Mouse (Mus musculus) gastrocnemius, postnatal 25 days (tissue): ENCODE results near the gene Pik3r2. TPM values are rescaled to one million over a fixed set of nuclear protein-coding genes. Genes with fewer than 3 reads are reported as not detected.

Source experiments
- DNase-seq: peaks from one replicate; pipeline ENCODE4 v3.0.0; 2022
- microRNA-seq, 2 experiments: library from miRNA; unstranded; fragments of <30 nt; microRNA quantifications; one replicate each; pipeline ENCODE4 v1.2.0; 2021; ENCODE audit warnings: borderline replicate concordance in 2 of 2
- total RNA-seq, 2 experiments: library from RNA; stranded (reverse); gene quantifications; 1 replicate in 1 of 2; 2 replicates in 1 of 2; pipeline ENCODE4 v1.2.3; 2021

Pik3r2 gene
- total RNA-seq, 2 experiments from 2014 or later = 13.1 to 18.7 TPM

DNA sequence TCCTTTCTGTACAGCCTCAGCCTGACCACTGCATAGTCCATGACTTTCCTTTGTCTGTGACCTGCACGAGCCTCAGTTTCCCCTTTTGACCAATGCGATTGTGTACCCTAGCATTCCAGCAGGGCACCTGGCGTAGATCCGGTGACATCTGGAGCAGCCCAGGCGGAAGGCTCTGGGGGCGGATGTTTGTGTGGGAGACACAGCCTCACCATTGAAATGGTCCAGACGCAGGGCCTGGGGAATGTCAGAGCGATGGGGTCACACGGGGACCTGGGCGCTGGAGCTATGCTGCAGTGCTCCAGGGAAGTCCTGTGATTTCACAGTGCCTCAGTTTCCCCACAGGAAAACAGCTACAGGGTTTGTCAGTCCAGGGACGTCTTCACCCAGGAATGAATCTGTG lies 34.3 kb downstream of the Pik3r2 start:
- DNase-seq = no peak

DNA sequence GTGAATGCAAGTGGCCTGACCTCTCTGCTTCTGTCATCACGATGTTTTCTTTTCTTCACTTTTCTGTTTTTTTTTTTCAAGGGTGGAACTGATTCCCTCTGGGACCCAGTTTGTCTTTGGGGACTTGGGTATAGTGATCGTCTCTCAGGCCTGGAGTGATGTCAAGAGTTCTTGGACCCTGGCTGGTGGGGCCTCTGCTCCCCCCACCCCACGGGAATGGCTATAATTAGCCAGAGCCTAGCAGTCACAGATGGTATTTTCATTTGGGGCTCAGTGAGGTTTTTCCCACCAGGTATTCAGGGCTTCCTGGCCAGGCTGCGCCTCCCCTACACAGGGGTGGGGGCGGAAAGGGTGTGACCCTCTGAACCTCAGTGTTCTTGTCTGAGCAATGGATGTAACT lies 34.9 kb downstream of the Pik3r2 start:
- DNase-seq = peak; percentile 26

DNA sequence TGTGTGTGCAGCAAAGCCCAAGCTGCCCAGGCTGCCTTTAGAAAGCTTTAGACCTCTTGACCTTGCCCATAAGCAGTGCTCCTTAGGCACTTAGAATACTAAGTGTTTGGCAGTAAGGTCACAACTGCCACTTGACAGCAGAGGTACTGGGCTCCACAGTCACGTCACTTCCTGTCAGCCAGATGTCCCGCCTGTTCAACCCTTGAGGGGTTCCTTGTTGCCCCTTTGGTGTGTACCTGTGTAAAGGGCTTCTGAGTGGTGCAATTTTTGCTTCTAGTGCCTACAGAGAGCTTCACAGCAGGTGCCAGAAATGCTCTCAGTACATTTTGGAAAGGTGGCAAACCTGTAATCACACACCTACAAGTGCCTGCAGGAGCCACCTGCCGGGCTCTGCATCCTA lies 38.3 kb downstream of the Pik3r2 start:
- no peak for DNase-seq

DNA sequence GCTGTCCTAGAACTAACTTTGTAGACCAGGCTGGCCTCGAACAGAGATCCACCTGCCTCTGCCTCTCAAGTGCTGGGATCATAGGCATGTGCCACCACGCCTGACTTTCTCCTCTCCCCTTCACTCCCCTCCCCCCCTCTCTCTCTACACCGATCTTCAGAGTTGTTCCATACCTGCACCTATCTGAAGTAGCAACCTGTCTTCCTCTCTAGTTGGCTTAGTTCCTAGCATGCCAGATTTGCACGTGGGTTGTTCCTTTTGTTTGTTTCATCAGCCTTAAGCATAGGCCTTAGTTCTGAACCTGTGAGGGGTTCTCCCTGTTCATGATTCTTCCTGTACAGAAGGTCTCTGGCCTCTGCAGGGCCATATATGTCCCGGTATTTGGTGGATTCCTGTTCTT lies 38.8 kb downstream of the Pik3r2 start:
- no peak for DNase-seq

DNA sequence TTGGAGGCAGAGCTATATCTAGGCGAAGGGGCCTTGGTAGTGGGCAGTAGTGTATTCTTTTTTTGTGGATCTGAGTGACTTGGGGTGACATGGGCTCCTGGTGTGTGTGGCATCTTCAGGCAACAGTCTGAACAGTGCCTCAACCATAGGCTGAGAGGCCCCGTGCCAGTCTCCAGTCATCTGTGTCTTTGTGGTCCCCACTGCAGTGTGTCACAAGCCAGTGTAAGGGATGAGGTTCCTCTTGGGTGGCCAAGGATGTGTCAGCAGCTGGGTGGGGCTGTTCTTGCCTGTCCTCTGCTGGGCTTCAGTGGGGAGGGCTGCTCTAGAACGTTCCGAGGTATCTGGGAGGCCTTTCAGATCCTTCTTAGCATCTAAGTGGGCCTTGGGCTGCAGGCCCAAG lies 45.6 kb downstream of the Pik3r2 start:
- DNase-seq = no peak

DNA sequence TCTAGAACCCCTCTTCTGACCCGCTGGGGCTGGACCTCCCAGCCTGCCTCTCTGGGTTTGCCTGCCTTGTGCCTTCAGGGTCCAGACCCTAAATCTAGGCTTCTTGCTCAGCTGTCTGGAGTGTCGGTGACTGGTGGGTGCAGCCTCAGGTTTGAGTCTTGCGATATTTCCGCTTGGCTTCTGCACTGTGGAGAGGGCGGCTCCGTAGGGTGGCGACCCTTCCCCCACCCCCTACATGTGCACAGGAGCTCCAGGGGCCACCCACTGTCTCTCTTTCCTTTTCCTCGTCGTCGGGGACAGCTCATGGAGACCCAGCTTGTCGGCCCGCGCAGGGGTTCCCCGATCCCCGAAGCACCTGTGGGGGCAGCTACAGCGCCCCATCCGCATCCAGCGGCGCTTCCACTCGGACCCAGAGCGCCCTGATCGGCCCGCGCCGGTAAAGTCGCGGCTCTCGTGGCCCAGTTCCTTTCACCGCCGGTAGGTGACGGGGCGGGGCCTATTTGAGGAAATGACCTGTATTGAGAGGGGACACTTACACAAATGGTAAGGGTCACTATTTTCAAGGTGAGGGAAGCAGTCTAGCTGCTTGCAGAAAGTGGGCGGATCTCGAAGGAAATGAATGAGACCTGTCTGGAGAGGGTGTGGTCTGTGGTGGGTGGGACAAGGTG lies 46.6 kb downstream of the Pik3r2 start:
- no peak for DNase-seq

DNA sequence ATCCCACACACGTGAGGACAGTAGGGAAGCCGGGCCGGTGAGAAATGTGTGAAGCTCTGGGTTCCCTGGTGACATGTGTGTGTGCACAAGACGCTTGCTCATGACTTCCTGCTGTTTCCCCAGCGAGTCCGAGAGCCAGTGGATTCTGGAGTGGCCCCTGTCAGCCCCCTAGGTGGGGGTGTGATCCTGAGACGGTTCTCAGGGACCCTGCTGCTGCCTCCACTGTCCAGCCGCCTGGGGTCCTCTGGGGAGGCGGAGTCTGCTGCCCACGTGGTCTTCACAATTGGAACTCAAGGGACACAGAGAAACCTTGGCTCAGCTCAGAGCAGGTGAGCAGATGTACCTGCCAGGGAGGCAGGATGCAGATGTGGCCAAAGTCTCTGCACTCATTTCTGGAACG lies 49.8 kb downstream of the Pik3r2 start:
- DNase-seq = no peak

DNA sequence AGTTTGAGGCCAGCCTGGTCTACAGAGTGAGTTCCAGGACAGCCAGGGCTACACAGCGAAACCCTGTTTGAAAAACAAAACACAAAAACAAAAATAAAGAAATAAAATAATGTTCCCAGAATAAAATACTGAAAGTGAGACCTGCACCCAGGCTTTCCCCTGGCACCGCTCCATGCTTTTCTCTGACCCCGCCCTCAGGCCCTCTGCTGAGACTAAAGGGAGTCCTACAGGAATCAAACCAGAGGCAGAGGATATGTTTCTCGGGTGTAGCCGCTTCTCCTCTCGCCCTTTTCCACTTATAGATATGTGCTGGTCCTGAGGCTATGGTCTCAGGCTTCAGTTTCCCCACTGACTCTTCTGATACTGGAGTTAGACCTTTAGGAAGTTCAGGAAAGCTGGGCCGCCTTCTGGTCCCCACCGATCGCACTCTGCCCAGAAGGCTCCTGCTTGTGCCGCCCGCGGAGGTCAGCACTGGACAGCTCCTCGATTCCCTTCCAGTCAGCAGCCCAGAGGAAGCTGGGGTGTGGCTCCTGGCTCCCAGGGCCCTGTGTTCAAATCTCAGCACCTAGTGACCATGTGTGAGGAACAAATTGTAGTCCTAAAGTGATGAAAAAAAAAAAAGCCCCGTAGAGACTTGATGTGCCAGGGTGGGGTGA lies 50.6 kb downstream of the Pik3r2 start:
- no peak for DNase-seq

DNA sequence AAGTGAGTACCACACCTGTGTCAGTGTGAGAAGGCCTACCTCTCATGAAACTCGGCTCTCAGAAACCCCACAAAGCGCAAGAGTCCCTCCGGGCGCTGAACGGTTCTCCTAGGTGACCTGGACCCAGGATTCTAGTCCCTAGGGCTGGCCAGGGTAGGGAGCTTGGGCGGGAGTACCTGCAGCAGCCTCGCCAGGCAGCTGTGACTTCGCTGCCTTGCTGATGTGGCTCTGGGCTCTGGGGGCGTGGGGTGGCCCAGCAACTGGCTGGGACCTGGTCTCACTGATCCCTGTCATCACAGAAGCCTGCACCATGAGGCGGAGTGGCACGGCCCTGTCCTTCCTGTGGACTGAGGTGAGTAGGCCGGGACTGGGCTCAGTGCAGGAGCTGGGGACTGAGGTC lies 52.3 kb downstream of the Pik3r2 start:
- DNase-seq = no peak

DNA sequence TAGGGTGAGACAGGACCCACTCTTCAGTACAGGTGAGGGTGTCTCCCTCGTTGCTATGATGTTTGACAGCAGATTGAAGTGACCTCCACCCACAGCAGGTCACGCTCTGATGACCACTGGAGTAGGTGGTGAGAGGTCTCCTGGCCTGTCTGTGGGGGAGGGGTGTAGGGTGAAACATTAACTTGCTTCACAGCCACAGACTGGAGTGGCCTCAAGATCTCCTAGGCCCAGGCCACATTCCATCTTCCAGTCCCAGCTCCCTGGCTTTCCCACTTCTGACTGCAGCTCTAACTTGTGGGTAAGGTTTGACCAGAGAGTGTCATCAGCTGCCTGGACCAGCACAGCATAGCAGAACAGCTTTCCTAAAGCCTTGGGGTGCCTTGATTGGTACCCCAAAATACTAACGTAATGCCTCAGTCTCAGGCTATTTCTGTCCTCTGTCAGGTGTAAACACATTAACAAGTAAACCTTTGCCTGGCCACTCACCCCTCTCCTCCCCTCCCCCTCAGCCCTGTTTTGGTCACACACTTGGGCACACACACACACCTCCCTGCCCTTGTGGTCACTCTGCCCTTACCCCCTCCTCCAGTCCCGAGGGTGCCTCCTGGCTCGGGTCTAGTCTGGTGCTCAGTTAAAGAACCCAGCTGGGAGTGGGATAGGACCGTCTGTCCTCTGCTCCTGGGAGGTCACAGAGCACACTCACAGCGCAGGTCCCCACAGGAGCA lies 52.9 kb downstream of the Pik3r2 start, which contains the start of gene Pde4c:
Pde4c (plus strand) TSS at position 235 of the 725 bp plus-strand sequence.
- DNase-seq = no peak

DNA sequence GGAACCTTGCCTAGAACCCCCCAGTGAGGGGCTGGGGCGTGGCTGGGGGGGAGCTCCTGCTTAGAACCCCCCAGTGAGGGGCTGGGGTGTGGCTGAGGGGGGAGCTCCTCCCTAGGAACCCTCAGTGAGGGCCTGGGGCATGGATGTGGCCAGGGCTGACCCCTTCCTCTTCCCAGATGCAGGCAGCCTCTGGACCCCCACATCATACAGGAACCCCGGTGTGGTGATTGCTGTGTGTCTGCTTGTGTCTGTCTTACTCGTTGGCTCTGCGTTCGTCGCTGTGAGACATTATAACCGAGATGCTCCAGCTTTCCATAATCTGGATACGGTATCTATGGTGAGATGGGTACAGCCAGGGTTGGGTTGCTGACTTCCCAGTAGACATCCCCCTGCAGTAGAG lies 54.9 kb downstream of the Pik3r2 start:
- DNase-seq = no peak

DNA sequence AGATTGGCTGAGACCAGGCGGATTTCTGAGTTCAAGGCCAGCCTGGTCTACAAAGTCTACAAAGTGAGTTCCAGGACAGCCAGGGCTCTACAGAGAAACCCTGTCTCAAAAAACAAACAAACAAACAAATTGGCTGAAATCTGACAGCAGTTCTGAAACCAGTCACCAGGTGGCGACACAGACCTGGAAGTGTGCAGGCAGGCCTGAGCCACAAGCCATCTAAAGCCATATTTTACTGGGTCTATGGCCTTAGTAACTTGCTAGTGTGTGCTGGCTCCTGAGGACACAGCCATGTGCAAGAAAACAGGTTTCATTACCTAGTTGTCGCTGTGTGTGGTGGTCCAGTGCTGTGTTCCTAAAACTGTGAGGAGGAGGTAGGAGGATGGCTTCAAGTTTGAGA lies 55.8 kb downstream of the Pik3r2 start:
- DNase-seq = peak; percentile 59

DNA sequence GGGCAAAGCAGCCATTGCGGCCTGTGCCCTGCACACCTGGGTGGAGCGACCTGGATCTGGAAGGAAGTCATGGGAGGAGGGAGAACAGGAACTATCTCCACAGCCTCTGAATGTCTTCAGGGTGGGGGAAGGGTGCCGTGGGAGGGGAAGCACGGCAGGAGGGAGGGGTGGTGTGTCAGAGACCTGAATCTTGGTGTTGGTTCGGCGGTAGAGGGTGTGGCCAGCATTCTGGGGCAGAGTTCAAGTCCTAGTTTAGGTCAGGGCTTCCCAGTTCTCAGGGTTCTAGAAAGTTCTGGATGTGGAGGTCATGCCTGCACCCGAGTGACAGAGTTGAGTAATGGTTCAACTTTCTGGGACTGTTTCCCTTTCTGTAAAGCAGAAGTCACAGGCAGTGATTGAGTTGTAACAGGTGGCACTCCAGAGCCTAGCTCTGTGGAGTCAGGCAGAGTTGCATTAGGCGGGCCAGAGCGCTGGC lies 56.7 kb downstream of the Pik3r2 start:
- DNase-seq = no peak

DNA sequence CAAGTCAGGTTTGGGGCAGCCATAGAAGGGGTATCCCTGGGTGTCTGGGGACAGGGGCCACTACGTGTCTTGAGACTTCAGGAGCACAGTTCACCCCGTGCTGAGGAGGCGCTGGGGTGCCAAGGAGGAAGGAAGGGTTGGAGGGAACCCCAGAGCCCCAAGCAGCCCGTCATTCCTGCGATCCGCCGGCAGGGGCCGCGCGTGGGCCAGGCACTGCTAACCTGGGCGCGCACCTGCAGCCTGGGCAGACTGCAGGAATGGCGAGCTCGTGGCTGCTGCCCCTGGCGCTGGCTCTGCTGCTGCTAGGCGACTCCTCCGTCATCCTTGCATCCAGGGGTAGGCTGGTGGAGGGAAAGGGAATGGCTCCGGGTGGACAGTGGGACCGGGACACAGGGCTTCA lies 58.2 kb downstream of the Pik3r2 start, which contains the start of gene Gm3336:
Gm3336 (plus strand) TSS at position 247 of the 400 bp plus-strand sequence.
- peak; percentile 47 for DNase-seq

Small RNAs within 50 kb of the gene (microRNA-seq; reads per million reads assigned to microRNA genes)
- gene Mir7240 = 0 to 0.26 reads per million in 2 experiments

Other genes with a start within 250 kb of the Pik3r2 start
- 100 to 1,000 TPM; 100 to 104 TPM for gene Fkbp8, start 249.0 kb downstream of the Pik3r2 start, total RNA-seq
- gene Kxd1, start 248.8 kb downstream of the Pik3r2 start, total RNA-seq = 10 to 100 TPM; 70.9 to 71.9 TPM
- gene Ell, start 237.3 kb downstream of the Pik3r2 start, total RNA-seq = 10 to 100 TPM in 1 of 2 experiments, 1 to 10 TPM in 1; 8.1 to 19.3 TPM
- gene Isyna1, start 182.3 kb downstream of the Pik3r2 start, total RNA-seq = 10 to 100 TPM in 1 of 2 experiments, 1 to 10 TPM in 1; 4.7 to 10.3 TPM
- gene Ssbp4, start 167.8 kb downstream of the Pik3r2 start, total RNA-seq = 10 to 100 TPM; 15.4 to 20.0 TPM
- under 1 TPM; 0.54 to 0.56 TPM for gene Lrrc25, start 160.6 kb downstream of the Pik3r2 start, total RNA-seq
- gene Gdf15, start 144.3 kb downstream of the Pik3r2 start, total RNA-seq = under 1 TPM in 1 of 2 experiments, not detected in 1; 0.33 TPM
- gene Pgpep1, start 116.3 kb downstream of the Pik3r2 start, total RNA-seq = 10 to 100 TPM; 18.6 to 22.6 TPM
- 10 to 100 TPM; 57.7 to 66.0 TPM for gene Lsm4, start 103.5 kb downstream of the Pik3r2 start, total RNA-seq
- gene Jund, start 77.8 kb downstream of the Pik3r2 start, total RNA-seq = 10 to 100 TPM; 54.5 to 68.6 TPM
- not detected for gene Iqcn, start 73.3 kb downstream of the Pik3r2 start, total RNA-seq
- gene Gm3336, start 58.2 kb downstream of the Pik3r2 start, total RNA-seq = not detected
- gene Pde4c, start 53.0 kb downstream of the Pik3r2 start, total RNA-seq = 1 to 10 TPM; 1.6 to 2.3 TPM
- gene Rab3a, start 22.0 kb downstream of the Pik3r2 start, total RNA-seq = 10 to 100 TPM; 40.0 to 40.4 TPM
- 10 to 100 TPM; 19.6 to 25.6 TPM for gene Mpv17l2, start 15.8 kb downstream of the Pik3r2 start, total RNA-seq
- 1 to 10 TPM; 2.4 to 3.4 TPM for gene Mast3, start 28.3 kb upstream of the Pik3r2 start, total RNA-seq
- gene Il12rb1, start 31.7 kb upstream of the Pik3r2 start, total RNA-seq = not detected
- gene Arrdc2, start 63.0 kb upstream of the Pik3r2 start, total RNA-seq = 10 to 100 TPM; 21.7 to 39.3 TPM
- gene Kcnn1, start 86.5 kb upstream of the Pik3r2 start, total RNA-seq = 10 to 100 TPM; 11.8 to 14.4 TPM
- 10 to 100 TPM; 58.3 to 58.8 TPM for gene Ccdc124, start 97.2 kb upstream of the Pik3r2 start, total RNA-seq
- not detected for gene Slc5a5, start 116.0 kb upstream of the Pik3r2 start, total RNA-seq
- gene Rpl18a, start 120.7 kb upstream of the Pik3r2 start, total RNA-seq = 100 to 1,000 TPM; 829 to 878 TPM
- 10 to 100 TPM; 11.6 to 11.7 TPM for gene Map1s, start 129.2 kb upstream of the Pik3r2 start, total RNA-seq